In the genomic region with DNA sequence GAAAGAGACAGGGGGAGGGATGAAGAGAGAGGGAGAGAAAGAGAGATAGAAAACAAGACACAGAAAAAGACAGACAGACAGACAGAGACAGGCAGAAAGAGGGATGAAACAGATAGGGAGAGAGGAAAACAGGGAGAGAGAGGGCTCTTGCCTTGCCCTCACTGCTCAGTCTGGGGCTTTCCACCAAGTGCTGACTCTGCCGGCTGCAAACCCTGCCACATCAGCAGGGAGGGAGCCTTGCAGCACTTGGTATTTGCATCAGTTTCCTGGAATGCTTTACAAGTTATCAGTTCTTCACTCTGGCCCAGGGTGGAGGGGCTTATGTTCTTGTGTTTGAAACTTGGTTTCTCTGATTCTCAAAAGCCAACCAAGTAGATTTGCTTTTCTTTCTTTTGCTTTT, we compare ENCODE assay signal across 12 mouse cellular contexts. TPM values are rescaled to one million over a fixed set of nuclear protein-coding genes. Genes with fewer than 3 reads are reported as not detected.
DNase-seq lines count a peak whose midpoint lies in the region; ATAC-seq and TF ChIP-seq lines count a peak whose summit lies in the region.
"Had no signal": no experiment of that assay in that cellular context is flagged by ENCODE, and none has a peak within 500 bp of the region (broad histone marks: within the 10 kb centered on the region; RNA-seq: fewer than 3 reads in every experiment).

No protein-coding gene starts in this region.

- ATAC-seq in megakaryocyte, adult 5-6 weeks (ENCODE audit: poor library complexity, severe bottlenecking) = no peak
- ATAC-seq in heart, postnatal 0 days (ENCODE audit: insufficient read depth, low read depth) = no peak
- ATAC-seq: hindbrain, embryonic 16.5 days had no signal

- H3K4me2 ChIP-seq in heart, postnatal 0 days (ENCODE audit: low read depth, low read length) = 0 out of 2 replicates have a peak overlapping the region, but pooled peaks have one; percentile 2

- H3K4me1 ChIP-seq in megakaryocyte, embryonic 14.5 days = peaks cover 26% of the 10 kb centered on the region
- H3K4me1 ChIP-seq in heart, postnatal 0 days (ENCODE audit: control insufficient read depth, insufficient read depth) = no peaks in the 10 kb centered on the region

- peak overlapping the region; percentile 46 for H3K27ac ChIP-seq in heart, postnatal 0 days (ENCODE audit: low read depth)

- no peak for TF ChIP-seq CTCF in heart, postnatal 0 days (IDR thresholded peaks at IDR 0.05; ENCODE audit: low read depth)

- no peaks in the 10 kb centered on the region for H3K36me3 ChIP-seq in megakaryocyte, embryonic 14.5 days (replicated peaks; ENCODE audit: low read length)
- H3K36me3 ChIP-seq in heart, postnatal 0 days (replicated peaks; ENCODE audit: control insufficient read depth, insufficient read depth, low read length) = no peaks in the 10 kb centered on the region

- no peak overlapping the region for H3K9ac ChIP-seq in heart, postnatal 0 days (replicated peaks; ENCODE audit: low read depth, low read length)

- WGBS in heart, postnatal 0 days = 0% methylated on average over 1 of the region's 1 CpGs

- peak overlapping the region; percentile 79 for H3K4me3 ChIP-seq in megakaryocyte, embryonic 14.5 days (replicated peaks)
- no peak overlapping the region for H3K4me3 ChIP-seq in heart, postnatal 0 days (ENCODE audit: low read depth, low read length)

- DNase-seq in adrenal gland, adult 2 months = peak; percentile 8
- no peak for DNase-seq in adrenal gland, postnatal 10 days
- DNase-seq in heart, postnatal 0 days (ENCODE audit: low spot score) = peak; percentile 28
- DNase-seq in testis, postnatal 10 days (ENCODE audit: low spot score) = peak; percentile 45
- no peak for DNase-seq in Muller cell, postnatal 12 days (ENCODE audit: inconsistent ontology term)
- no peak for DNase-seq in adrenal gland, adult (ENCODE audit: inconsistent age in 2 of 2, low spot score in 1 of 2)
- DNase-seq: cerebellum, adult 11 months; midbrain, embryonic 14.5 days; right cerebral cortex, adult 18-20 months had no signal

- no peak for TF ChIP-seq EP300 in heart, postnatal 0 days (IDR thresholded peaks at IDR 0.05; ENCODE audit: low read depth)

- H3K9me3 ChIP-seq in megakaryocyte, embryonic 14.5 days = no peaks in the 10 kb centered on the region
- H3K9me3 ChIP-seq in heart, postnatal 0 days (replicated peaks; ENCODE audit: control insufficient read depth, low read length) = no peaks in the 10 kb centered on the region

- peaks cover 9% of the 10 kb centered on the region for H3K27me3 ChIP-seq in megakaryocyte, embryonic 14.5 days (replicated peaks)
- peaks cover 9% of the 10 kb centered on the region for H3K27me3 ChIP-seq in heart, postnatal 0 days (ENCODE audit: control insufficient read depth, insufficient read depth, low read length)

RNA-seq across cellular contexts. Expression of a gene that starts 1.5 kb away (rescaled TPM):
- 100 to 1,000 TPM in 1 of 2 experiments, 10 to 100 TPM in 1; 56.3 to 121 TPM for total RNA-seq in adrenal gland, adult 2 months (2021)
- 41.9 and 43.7 TPM in 2 replicates for polyA plus RNA-seq in adrenal gland, adult 2 months (2012; rRNA removed)
- total RNA-seq in adrenal gland, postnatal 10 days (2021) = 1,000 to 10,000 TPM in 1 of 2 experiments, 100 to 1,000 TPM in 1; 549 to 1,048 TPM
- 0.30 and 0.36 TPM in 2 replicates for polyA plus RNA-seq in megakaryocyte, embryonic 14.5 days (2012; ENCODE audit: insufficient read depth, low replicate concordance)
- 0.87 and 1.2 TPM in 2 replicates for total RNA-seq in megakaryocyte, adult 5-6 weeks (2015)
- total RNA-seq in megakaryocyte, adult 5-6 weeks (2017) = 1.1 and 1.6 TPM in 2 replicates
- 357 and 430 TPM in 2 replicates for total RNA-seq in heart, postnatal 0 days (2014; rRNA removed; ENCODE audit: low replicate concordance)
- 197 and 212 TPM in 2 replicates for polyA plus RNA-seq in heart, postnatal 0 days (2015; fragmentation: Nextera tagmentation; extraction: Ambion mirVana)

Comparison
In these comparisons a context has a peak if more than half of its experiments do, and no peak if none do; other contexts are left out.
1. DNase-seq: peak in adrenal gland, adult 2 months (single experiment), heart, postnatal 0 days (single experiment) and testis, postnatal 10 days (single experiment); none in adrenal gland, postnatal 10 days (single experiment), Muller cell, postnatal 12 days (single experiment) and adrenal gland, adult (0 of 2).
2. RNA of a gene that starts 1.5 kb away (total RNA-seq): 549 to 1,048 TPM in adrenal gland, postnatal 10 days, 357 to 430 TPM in heart, postnatal 0 days and 56.3 to 121 TPM in adrenal gland, adult 2 months; 0.87 to 1.6 TPM in megakaryocyte, adult 5-6 weeks; every median in the first group is over 10 times any median in the second.